Mouse (Mus musculus): ENCODE data around the gene Cyth1.

DNA sequence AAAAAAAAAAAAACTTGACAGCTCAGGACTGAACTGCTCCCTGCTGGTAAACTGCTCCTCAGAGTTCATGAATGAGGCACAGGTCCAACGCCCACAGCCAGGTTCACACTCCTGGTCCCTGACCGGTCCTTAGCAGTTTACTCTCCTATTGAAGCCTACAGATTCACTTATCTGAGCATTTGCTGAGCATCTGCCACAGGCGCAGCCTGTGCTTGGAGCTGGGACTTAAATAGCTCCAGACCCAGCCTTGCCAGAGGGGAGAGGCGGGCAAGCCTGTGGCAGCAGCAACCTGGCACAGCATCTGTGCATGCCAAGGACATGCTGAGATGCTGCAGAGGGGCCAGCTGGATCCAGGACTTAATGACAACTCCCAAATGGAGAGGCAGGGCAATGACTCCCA lies 38.3 kb downstream of the Cyth1 start:
- TF ChIP-seq CTCF (IDR thresholded peaks at IDR 0.05; ENCODE audit: extremely low read depth, insufficient read length, insufficient replicate concordance, low read depth, low read length) = no peak
- TF ChIP-seq POLR2A (IDR thresholded peaks at IDR 0.05; ENCODE audit: low read depth, low read length) = no peak
